Mouse (Mus musculus) G1E (cell line): Measurements from ENCODE around the gene Adtrp.

Source experiments
- CTCF ChIP-seq: IDR thresholded peaks from 2 replicates; pipeline ENCODE4 v1.5.1; 2012; ENCODE audit warnings: low read depth, low read length, inconsistent platforms, mixed read lengths
- GATA2 ChIP-seq: IDR thresholded peaks from 2 replicates; pipeline ENCODE4 v1.6.1; 2012; ENCODE audit warnings: low read depth, low read length, inconsistent platforms, borderline replicate concordance

- TF ChIP-seq CTCF (no peak), GATA2 (no peak)
These were observed 17.6 kb upstream of the Adtrp start for GRCm38 (mm10) chr13:41865071-41865470.
